Mouse (Mus musculus) neural tube, embryonic 11.5 days (tissue): ENCODE results near the gene Hhatl. TPM values are rescaled to one million over a fixed set of nuclear protein-coding genes. Genes with fewer than 3 reads are reported as not detected.

Experiments
- ATAC-seq: fragments of 200-750 bp; cut with Nextera tagmentation; 2 replicates; pipeline ENCODE4 v1.8.0; 2017; ENCODE audit warnings: moderate number of reproducible peaks, mild to moderate bottlenecking, moderate TSS enrichment, moderate library complexity; ENCODE audit not compliant: insufficient read depth, low FRiP score, low TSS enrichment
- DNase-seq: peaks from one replicate; pipeline ENCODE4 v3.0.0-alpha.2; 2015; ENCODE audit warnings: low spot score
- H3K27ac ChIP-seq: fragments of 300-500 bp; sonication (generic); 2 replicates; pipeline ENCODE4 v1.5.1; 2014; ENCODE audit warnings: low read depth, mild to moderate bottlenecking, low read length
- H3K27me3 ChIP-seq: fragments of 300-500 bp; sonication (generic); 2 replicates; pipeline ENCODE4 v1.6.1; 2014; ENCODE audit warnings: mild to moderate bottlenecking, low read length, mixed read lengths; ENCODE audit not compliant: control insufficient read depth, insufficient read depth
- H3K36me3 ChIP-seq: fragments of 300-500 bp; sonication (generic); 2 replicates; pipeline ENCODE4 v1.6.1; 2014; ENCODE audit warnings: mild to moderate bottlenecking, low read length, moderate library complexity, mixed read lengths; ENCODE audit not compliant: control insufficient read depth, insufficient read depth
- H3K4me1 ChIP-seq: fragments of 300-500 bp; sonication (generic); 2 replicates; pipeline ENCODE4 v1.6.1; 2014; ENCODE audit warnings: low read length, mixed read lengths; ENCODE audit not compliant: control insufficient read depth, insufficient read depth
- H3K4me2 ChIP-seq: fragments of 300-500 bp; sonication (generic); 2 replicates; pipeline ENCODE4 v1.6.1; 2014; ENCODE audit warnings: low read depth, mild to moderate bottlenecking, moderate library complexity
- H3K4me3 ChIP-seq: fragments of 300-500 bp; sonication (generic); 2 replicates; pipeline ENCODE4 v1.5.1; 2014; ENCODE audit warnings: low read depth, low read length
- H3K9ac ChIP-seq: fragments of 300-500 bp; sonication (generic); 2 replicates; pipeline ENCODE4 v1.6.1; 2014; ENCODE audit warnings: mild to moderate bottlenecking, low read length
- H3K9me3 ChIP-seq: fragments of 300-500 bp; sonication (generic); 2 replicates; pipeline ENCODE4 v1.6.1; 2016; ENCODE audit warnings: low read length; ENCODE audit not compliant: control insufficient read depth
- WGBS: fragments of 180-500 bp; shearing (Covaris S2); extraction: QIAGEN DNeasy Blood & Tissue Kit; methylation state at CpG from one replicate; pipeline ENCODE4 v1.1.7; 2014; 5-methylcytosine and 5-hydroxymethylcytosine counted together
- polyA plus RNA-seq: library from polyadenylated mRNA; unstranded; fragments of >200 nt; fragmentation: Nextera tagmentation; extraction: Ambion mirVana; gene quantifications from 2 replicates; pipeline ENCODE4 v1.2.1, GENCODE M21; 2014

Gene Hhatl
- polyA plus RNA-seq = 0.13 TPM in 1 of 2 replicates, not detected in the other

GRCm38 (mm10) chr9:121791757-121792521 lies at the start of gene Hhatl:
Gene Hhatl (minus strand): TSS chr9:121792507.
- no peaks in the 10 kb centered on the region for H3K36me3 ChIP-seq
- no peak within 1 kb of the TSS for H3K4me3 ChIP-seq
- H3K9ac ChIP-seq = no peak within 1 kb of the TSS
- DNase-seq (no peak), ATAC-seq (no peak)
- no peaks in the 10 kb centered on the region for H3K9me3 ChIP-seq
- H3K4me2 ChIP-seq = no peak within 1 kb of the TSS
- no peak within 1 kb of the TSS for H3K27ac ChIP-seq
- WGBS = 53% methylated on average over 21 of the region's 24 CpGs
- no peaks in the 10 kb centered on the region for H3K4me1 ChIP-seq
- no peaks in the 10 kb centered on the region for H3K27me3 ChIP-seq

GRCm38 (mm10) chr9:121839622-121839965 lies 47.3 kb upstream of the Hhatl start:
- Histone ChIP-seq H3K27ac (no peak overlapping the region), H3K4me2 (peak overlapping the region; percentile 73), H3K9me3 (no peaks in the 10 kb centered on the region), H3K27me3 (no peaks in the 10 kb centered on the region; the same call in 1 of the 2 replicates), H3K36me3 (no peaks in the 10 kb centered on the region), H3K4me3 (peak overlapping the region; percentile 48), H3K4me1 (no peaks in the 10 kb centered on the region), H3K9ac (no peak overlapping the region)
- ATAC-seq (no peak; the same call in 1 of the 2 replicates), DNase-seq (no peak)
- WGBS = 43% methylated on average over 7 of the region's 7 CpGs

- no peaks in the 10 kb centered on the region for H3K36me3 ChIP-seq
- no peaks in the 10 kb centered on the region; the same call in 1 of the 2 replicates for H3K27me3 ChIP-seq
- DNase-seq (peak; percentile 91), ATAC-seq (peak; percentile 95)
- H3K9ac ChIP-seq = peak within 1 kb of the TSS; percentile 52
- H3K27ac ChIP-seq = no peak within 1 kb of the TSS
- no peaks in the 10 kb centered on the region for H3K9me3 ChIP-seq
- H3K4me1 ChIP-seq = no peaks in the 10 kb centered on the region
- H3K4me3 ChIP-seq = peak within 1 kb of the TSS; percentile 48
- 4% methylated on average over 61 of the region's 61 CpGs for WGBS
- peak within 1 kb of the TSS; percentile 73 for H3K4me2 ChIP-seq
These were observed 46.7 kb upstream of the Hhatl start, which contains the start of gene Ccdc13 for GRCm38 (mm10) chr9:121838829-121839621. Gene Ccdc13 (minus strand): TSS chr9:121839461.

- no peak for DNase-seq
- no peaks in the 10 kb centered on the region for H3K36me3 ChIP-seq
- no peaks in the 10 kb centered on the region; the same call in 1 of the 2 replicates for H3K27me3 ChIP-seq
- H3K9me3 ChIP-seq = no peaks in the 10 kb centered on the region
- no peak overlapping the region for H3K4me2 ChIP-seq
- H3K4me3 ChIP-seq = no peak overlapping the region
- no peaks in the 10 kb centered on the region for H3K4me1 ChIP-seq
- H3K27ac ChIP-seq = no peak overlapping the region
- WGBS = 94% methylated on average over 6 of the region's 6 CpGs
- no peak for ATAC-seq
- H3K9ac ChIP-seq = no peak overlapping the region
These were observed 45.7 kb upstream of the Hhatl start for GRCm38 (mm10) chr9:121838008-121838407.

GRCm38 (mm10) chr9:121833825-121834224 lies 41.5 kb upstream of the Hhatl start:
- Histone ChIP-seq H3K9me3 (no peaks in the 10 kb centered on the region), H3K36me3 (no peaks in the 10 kb centered on the region), H3K27me3 (no peaks in the 10 kb centered on the region; the same call in 1 of the 2 replicates), H3K9ac (no peak overlapping the region), H3K4me2 (no peak overlapping the region), H3K4me3 (no peak overlapping the region), H3K4me1 (no peaks in the 10 kb centered on the region), H3K27ac (no peak overlapping the region)
- 88% methylated on average over 11 of the region's 11 CpGs for WGBS
- ATAC-seq (no peak), DNase-seq (no peak)

GRCm38 (mm10) chr9:121830956-121831293 lies 38.6 kb upstream of the Hhatl start:
- WGBS = 35% methylated on average over 6 of the region's 6 CpGs
- H3K36me3 ChIP-seq = no peaks in the 10 kb centered on the region
- DNase-seq (peak; percentile 80), ATAC-seq (no peak; the same call in 1 of the 2 replicates)
- no peaks in the 10 kb centered on the region for H3K9me3 ChIP-seq
- H3K4me1 ChIP-seq = no peaks in the 10 kb centered on the region
- no peak overlapping the region for H3K9ac ChIP-seq
- no peak overlapping the region for H3K4me2 ChIP-seq
- no peaks in the 10 kb centered on the region for H3K27me3 ChIP-seq
- H3K4me3 ChIP-seq = no peak overlapping the region
- no peak overlapping the region for H3K27ac ChIP-seq

GRCm38 (mm10) chr9:121830243-121830955 lies 38.1 kb upstream of the Hhatl start:
- Histone ChIP-seq H3K4me1 (no peaks in the 10 kb centered on the region), H3K4me3 (no peak overlapping the region), H3K27me3 (no peaks in the 10 kb centered on the region), H3K27ac (no peak overlapping the region), H3K4me2 (no peak overlapping the region), H3K36me3 (no peaks in the 10 kb centered on the region), H3K9me3 (no peaks in the 10 kb centered on the region), H3K9ac (no peak overlapping the region)
- WGBS = 77% methylated on average over 6 of the region's 6 CpGs
- no peak for ATAC-seq
- DNase-seq = peak; percentile 40

GRCm38 (mm10) chr9:121829270-121829992 lies 37.1 kb upstream of the Hhatl start:
- no peak for DNase-seq
- 78% methylated on average over 7 of the region's 7 CpGs for WGBS
- no peak for ATAC-seq
- H3K9ac ChIP-seq = no peak overlapping the region
- H3K4me2 ChIP-seq = no peak overlapping the region
- no peak overlapping the region for H3K4me3 ChIP-seq
- H3K4me1 ChIP-seq = no peaks in the 10 kb centered on the region
- H3K36me3 ChIP-seq = no peaks in the 10 kb centered on the region
- H3K27me3 ChIP-seq = no peaks in the 10 kb centered on the region
- no peaks in the 10 kb centered on the region for H3K9me3 ChIP-seq
- H3K27ac ChIP-seq = no peak overlapping the region
